Mouse (Mus musculus): Measurements from ENCODE around the gene Csrnp1.

DNA sequence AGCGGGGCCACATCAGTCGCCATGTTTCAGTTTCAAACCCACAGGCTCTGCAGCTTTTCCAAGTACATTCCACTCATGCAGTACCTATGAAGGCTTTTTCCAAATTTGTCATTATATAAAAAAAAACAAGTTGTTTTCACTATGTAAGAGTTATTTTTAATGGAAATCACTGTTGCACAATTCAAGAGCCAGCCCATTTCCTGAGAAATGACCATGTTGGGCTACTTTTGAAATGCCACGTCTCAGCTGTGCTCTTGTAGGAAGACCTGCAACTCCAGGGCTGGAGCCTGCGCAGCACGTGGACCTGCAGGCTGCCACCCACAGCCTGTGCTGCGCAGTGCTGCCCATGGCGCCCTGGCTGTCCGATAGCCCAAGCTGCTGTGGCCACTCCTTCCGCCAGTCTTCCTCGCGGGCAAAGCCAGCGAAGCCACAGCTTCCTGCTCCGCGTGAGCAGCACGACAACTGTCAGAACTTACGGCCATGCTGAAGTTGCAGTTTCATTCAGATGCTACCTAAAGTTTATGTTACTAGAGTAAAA lies 59.3 kb downstream of the Csrnp1 start:
- TF ChIP-seq CTCF (IDR thresholded peaks at IDR 0.05; ENCODE audit: borderline replicate concordance, extremely low read depth, insufficient read depth, insufficient read length): no peak
- TF ChIP-seq POLR2A (IDR thresholded peaks at IDR 0.05; ENCODE audit: borderline replicate concordance, extremely low read depth, insufficient read depth, insufficient read length, poor library complexity, severe bottlenecking): no peak
